Mouse (Mus musculus) liver, embryonic 14.5 days (tissue): ENCODE data around the gene Pias1.

ENCODE experiments used
- CTCF ChIP-seq: IDR thresholded peaks from 2 replicates; pipeline ENCODE4 v1.5.1; 2016; ENCODE audit warnings: antibody characterized with exemption, low read depth, control low read depth
- EP300 ChIP-seq: IDR thresholded peaks from 2 replicates; pipeline ENCODE4 v1.6.1; 2016; ENCODE audit warnings: antibody characterized with exemption, low read depth

- TF ChIP-seq CTCF (no peak), EP300 (no peak)
These were observed 21.7 kb downstream of the Pias1 start for GRCm38 (mm10) chr9:62966018-62966417.
